Mouse (Mus musculus): ENCODE results near the gene Mapk10. TPM values are rescaled to one million over a fixed set of nuclear protein-coding genes. Genes with fewer than 3 reads are reported as not detected.

Mapk10 gene
- polyA plus RNA-seq, 1 experiment: 0.58 TPM

DNA sequence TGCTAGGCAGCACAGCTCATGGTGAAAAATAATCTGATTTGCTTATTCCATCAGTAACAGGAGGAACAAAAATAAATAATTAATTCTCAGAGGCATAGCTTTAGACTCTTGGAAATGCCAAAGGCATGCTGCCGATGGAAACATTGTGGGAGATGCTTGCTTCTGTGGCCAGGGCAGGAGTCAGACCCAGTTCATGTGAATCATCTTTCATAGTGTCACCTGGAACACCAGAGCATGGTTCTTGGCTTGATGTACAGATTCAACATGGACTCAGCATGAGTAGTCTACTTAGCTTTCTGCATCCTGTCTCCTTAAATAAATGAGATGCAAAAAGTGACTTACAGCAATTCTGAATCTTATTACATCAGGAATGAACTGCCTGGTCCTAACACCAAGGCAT lies 109.0 kb downstream of the Mapk10 start:
- no peaks in the 10 kb centered on the region for H3K36me3 ChIP-seq (ENCODE audit: control insufficient read depth, insufficient read depth, low read length)
- TF ChIP-seq CTCF (IDR thresholded peaks at IDR 0.05; ENCODE audit: borderline replicate concordance, control insufficient read depth, extremely low read depth, insufficient read depth, low read length, poor library complexity): no peak
- no peak for TF ChIP-seq POLR2A (IDR thresholded peaks at IDR 0.05; ENCODE audit: control insufficient read depth, extremely low read depth, insufficient read depth, low read length, poor library complexity)
- DNase-seq: no peak
- H3K4me3 ChIP-seq (ENCODE audit: control insufficient read depth, insufficient read depth, low read length): no peak overlapping the region
- no peaks in the 10 kb centered on the region for H3K4me1 ChIP-seq (replicated peaks; ENCODE audit: control insufficient read depth, insufficient read depth, low read length)
- H3K27ac ChIP-seq (ENCODE audit: control insufficient read depth, insufficient read depth, low read length): no peak overlapping the region
- 98% methylated on average over 1 of the region's 1 CpGs for WGBS
- H3K27me3 ChIP-seq (ENCODE audit: control insufficient read depth, insufficient read depth, low read length): no peaks in the 10 kb centered on the region

DNA sequence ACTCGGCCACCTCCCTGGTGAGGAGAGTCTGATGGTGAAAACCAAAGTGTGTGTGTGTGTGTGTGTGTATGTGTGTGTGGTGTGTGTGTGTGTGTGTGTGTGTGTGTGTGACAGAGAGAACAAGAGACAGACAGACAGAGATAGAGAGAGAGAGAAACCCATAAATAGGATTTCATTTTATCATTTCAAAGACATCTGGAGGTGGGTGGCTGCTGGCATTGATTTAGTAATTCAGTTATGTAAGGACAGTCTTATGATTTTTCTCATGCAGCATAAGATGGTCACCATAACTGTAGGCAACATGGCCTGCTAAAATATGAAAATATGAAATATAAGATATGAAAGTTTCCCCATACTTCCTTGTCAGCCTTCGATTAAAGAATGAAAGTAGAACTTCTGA lies 117.0 kb downstream of the Mapk10 start:
- WGBS: 84% methylated on average over 2 of the region's 2 CpGs
- H3K4me3 ChIP-seq (ENCODE audit: control insufficient read depth, insufficient read depth, low read length): no peak overlapping the region
- no peaks in the 10 kb centered on the region for H3K36me3 ChIP-seq (ENCODE audit: control insufficient read depth, insufficient read depth, low read length)
- no peak for DNase-seq
- no peaks in the 10 kb centered on the region for H3K4me1 ChIP-seq (replicated peaks; ENCODE audit: control insufficient read depth, insufficient read depth, low read length)
- TF ChIP-seq POLR2A (IDR thresholded peaks at IDR 0.05; ENCODE audit: control insufficient read depth, extremely low read depth, insufficient read depth, low read length, poor library complexity): no peak
- TF ChIP-seq CTCF (IDR thresholded peaks at IDR 0.05; ENCODE audit: borderline replicate concordance, control insufficient read depth, extremely low read depth, insufficient read depth, low read length, poor library complexity): no peak
- no peak overlapping the region for H3K27ac ChIP-seq (ENCODE audit: control insufficient read depth, insufficient read depth, low read length)
- H3K27me3 ChIP-seq (ENCODE audit: control insufficient read depth, insufficient read depth, low read length): no peaks in the 10 kb centered on the region

DNA sequence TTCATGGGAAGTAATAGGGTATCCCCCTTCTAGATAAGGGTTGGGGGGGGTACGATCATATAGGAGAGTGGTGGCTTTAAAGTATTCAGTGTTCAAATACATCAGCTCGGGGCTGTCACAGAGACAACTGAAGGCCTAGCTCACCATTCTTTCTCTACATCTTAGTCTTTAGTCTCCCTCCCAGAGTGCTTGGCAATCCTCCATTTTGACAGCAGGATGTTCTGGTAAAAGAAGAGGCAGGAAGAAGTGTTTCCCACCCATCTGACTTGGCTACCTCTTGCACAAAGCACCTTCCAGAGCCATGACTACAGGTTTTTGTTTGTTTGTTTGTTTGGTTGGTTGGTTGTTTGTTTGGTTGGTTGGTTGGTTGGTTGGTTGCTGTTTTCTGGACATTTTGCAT lies 125.3 kb downstream of the Mapk10 start:
- Histone ChIP-seq H3K4me1 (replicated peaks; ENCODE audit: control insufficient read depth, insufficient read depth, low read length) (no peaks in the 10 kb centered on the region), H3K27me3 (ENCODE audit: control insufficient read depth, insufficient read depth, low read length) (no peaks in the 10 kb centered on the region), H3K4me3 (ENCODE audit: control insufficient read depth, insufficient read depth, low read length) (no peak overlapping the region), H3K27ac (ENCODE audit: control insufficient read depth, insufficient read depth, low read length) (no peak overlapping the region), H3K36me3 (ENCODE audit: control insufficient read depth, insufficient read depth, low read length) (no peaks in the 10 kb centered on the region)
- DNase-seq: no peak
- 99% methylated on average over 2 of the region's 2 CpGs for WGBS
- TF ChIP-seq POLR2A (IDR thresholded peaks at IDR 0.05; ENCODE audit: control insufficient read depth, extremely low read depth, insufficient read depth, low read length, poor library complexity) (no peak), CTCF (IDR thresholded peaks at IDR 0.05; ENCODE audit: borderline replicate concordance, control insufficient read depth, extremely low read depth, insufficient read depth, low read length, poor library complexity) (no peak)

DNA sequence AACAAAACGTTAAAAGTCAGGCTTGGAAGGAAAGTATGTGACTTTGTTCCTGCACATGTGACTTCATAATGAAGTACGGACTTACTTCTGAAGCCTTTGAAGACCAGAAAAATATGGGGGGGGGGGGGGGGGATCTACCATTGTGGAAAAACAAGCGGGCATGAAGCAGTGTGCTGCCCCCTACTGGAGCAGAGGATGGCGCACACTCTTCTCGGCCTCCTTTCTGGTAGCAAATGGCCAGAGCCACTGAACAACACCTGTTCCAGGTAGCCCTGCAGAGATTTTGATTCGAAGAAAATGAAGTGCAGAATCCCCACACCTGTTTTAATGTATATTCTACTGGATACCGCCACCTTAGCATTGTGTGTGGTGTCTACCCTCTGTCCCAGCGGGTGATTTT lies 135.7 kb downstream of the Mapk10 start:
- 67% methylated on average over 8 of the region's 8 CpGs for WGBS

DNA sequence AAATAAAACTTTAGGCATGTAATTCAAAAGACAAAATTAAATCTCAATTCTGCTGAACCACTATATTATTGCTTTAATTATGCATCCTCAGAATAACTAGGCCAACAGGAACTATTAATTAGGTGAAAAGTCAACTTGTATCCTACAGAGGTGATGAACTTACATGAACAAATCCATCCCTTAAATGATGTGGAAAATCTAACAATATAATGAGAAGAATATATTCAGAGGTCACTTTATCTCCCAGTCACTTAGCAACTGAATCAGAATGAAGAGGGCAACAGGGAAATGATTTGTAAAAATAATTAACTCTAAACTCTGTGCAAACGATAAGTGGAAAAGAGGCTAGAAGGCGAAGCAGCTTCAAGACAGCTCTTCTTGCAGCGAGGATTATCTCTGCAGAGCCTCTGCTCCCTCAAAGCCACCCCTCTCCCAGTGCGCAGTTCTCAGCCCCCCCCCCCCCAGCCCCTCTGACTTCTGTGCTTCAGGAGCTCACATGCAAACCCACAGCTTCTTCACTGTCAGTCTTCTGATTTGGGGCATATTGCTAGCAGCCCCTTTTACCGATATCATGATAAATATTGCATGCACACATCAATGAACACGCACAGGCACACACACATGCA lies 138.8 kb downstream of the Mapk10 start:
- H3K4me3 ChIP-seq (ENCODE audit: control insufficient read depth, insufficient read depth, low read length): no peak overlapping the region

More for the DNA sequence above, 135.7 kb downstream of the Mapk10 start:
- TF ChIP-seq POLR2A (IDR thresholded peaks at IDR 0.05; ENCODE audit: control insufficient read depth, extremely low read depth, insufficient read depth, low read length, poor library complexity): no peak
- no peak for TF ChIP-seq CTCF (IDR thresholded peaks at IDR 0.05; ENCODE audit: borderline replicate concordance, control insufficient read depth, extremely low read depth, insufficient read depth, low read length, poor library complexity)
- Histone ChIP-seq H3K4me1 (replicated peaks; ENCODE audit: control insufficient read depth, insufficient read depth, low read length) (no peaks in the 10 kb centered on the region), H3K4me3 (ENCODE audit: control insufficient read depth, insufficient read depth, low read length) (no peak overlapping the region), H3K27ac (ENCODE audit: control insufficient read depth, insufficient read depth, low read length) (no peak overlapping the region), H3K27me3 (ENCODE audit: control insufficient read depth, insufficient read depth, low read length) (no peaks in the 10 kb centered on the region), H3K36me3 (ENCODE audit: control insufficient read depth, insufficient read depth, low read length) (no peaks in the 10 kb centered on the region)
- no peak for DNase-seq

DNA sequence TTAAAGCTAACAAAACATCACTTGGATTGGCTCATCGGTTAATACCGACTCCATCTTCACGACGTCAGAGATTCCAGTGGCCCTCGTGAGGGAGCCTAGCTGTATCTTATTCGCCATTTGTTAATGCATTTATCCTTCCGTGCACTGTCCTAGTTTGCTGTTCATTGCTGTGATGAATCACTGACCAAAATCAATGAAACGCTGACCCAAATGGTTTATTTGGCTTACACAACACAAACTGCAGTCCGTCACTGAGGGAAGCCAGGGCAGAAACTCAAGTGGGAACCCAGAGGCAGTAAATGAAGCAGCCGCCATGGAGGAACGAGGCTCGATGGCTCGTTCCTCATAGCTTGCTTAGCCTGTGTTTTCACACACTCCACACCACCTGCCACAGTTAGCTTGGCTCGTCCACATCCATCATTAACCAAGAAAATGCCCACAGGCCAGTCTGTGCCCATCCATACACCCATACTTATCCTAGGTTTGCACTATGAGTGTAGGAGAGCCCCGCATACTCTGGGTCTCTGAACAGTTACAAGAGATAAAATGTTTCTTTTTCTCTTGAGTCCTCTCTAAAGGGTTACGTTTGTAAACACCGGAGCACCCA lies 140.0 kb downstream of the Mapk10 start:
- no peak for TF ChIP-seq CTCF (IDR thresholded peaks at IDR 0.05; ENCODE audit: borderline replicate concordance, control insufficient read depth, extremely low read depth, insufficient read depth, low read length, poor library complexity)
- TF ChIP-seq POLR2A (IDR thresholded peaks at IDR 0.05; ENCODE audit: control insufficient read depth, extremely low read depth, insufficient read depth, low read length, poor library complexity): no peak
- no peak overlapping the region for H3K4me3 ChIP-seq (ENCODE audit: control insufficient read depth, insufficient read depth, low read length)
- no peaks in the 10 kb centered on the region for H3K36me3 ChIP-seq (ENCODE audit: control insufficient read depth, insufficient read depth, low read length)
- no peaks in the 10 kb centered on the region for H3K27me3 ChIP-seq (ENCODE audit: control insufficient read depth, insufficient read depth, low read length)
- 94% methylated on average over 17 of the region's 17 CpGs for WGBS
- H3K4me1 ChIP-seq (replicated peaks; ENCODE audit: control insufficient read depth, insufficient read depth, low read length): no peaks in the 10 kb centered on the region
- no peak for DNase-seq
- H3K27ac ChIP-seq (ENCODE audit: control insufficient read depth, insufficient read depth, low read length): no peak overlapping the region

More for the DNA sequence above, 138.8 kb downstream of the Mapk10 start:
- Histone ChIP-seq H3K27me3 (ENCODE audit: control insufficient read depth, insufficient read depth, low read length) (no peaks in the 10 kb centered on the region), H3K4me1 (replicated peaks; ENCODE audit: control insufficient read depth, insufficient read depth, low read length) (no peaks in the 10 kb centered on the region), H3K27ac (ENCODE audit: control insufficient read depth, insufficient read depth, low read length) (no peak overlapping the region), H3K36me3 (ENCODE audit: control insufficient read depth, insufficient read depth, low read length) (no peaks in the 10 kb centered on the region)
- TF ChIP-seq CTCF (IDR thresholded peaks at IDR 0.05; ENCODE audit: borderline replicate concordance, control insufficient read depth, extremely low read depth, insufficient read depth, low read length, poor library complexity): no peak
- WGBS: 89% methylated on average over 6 of the region's 6 CpGs
- DNase-seq: no peak

All from thymus, adult 2 months (tissue).